Mouse (Mus musculus) ES-CJ7 (cell line): ENCODE results near the gene Taf9.
A peak's percentile ranks its signal among the peaks of the same experiment; 100 is the strongest.

Source experiments
- DNase-seq: peaks from one replicate; pipeline ENCODE4 v3.0.0; 2011; ENCODE audit warnings: low read depth, low spot score

The Taf9 gene

DNA sequence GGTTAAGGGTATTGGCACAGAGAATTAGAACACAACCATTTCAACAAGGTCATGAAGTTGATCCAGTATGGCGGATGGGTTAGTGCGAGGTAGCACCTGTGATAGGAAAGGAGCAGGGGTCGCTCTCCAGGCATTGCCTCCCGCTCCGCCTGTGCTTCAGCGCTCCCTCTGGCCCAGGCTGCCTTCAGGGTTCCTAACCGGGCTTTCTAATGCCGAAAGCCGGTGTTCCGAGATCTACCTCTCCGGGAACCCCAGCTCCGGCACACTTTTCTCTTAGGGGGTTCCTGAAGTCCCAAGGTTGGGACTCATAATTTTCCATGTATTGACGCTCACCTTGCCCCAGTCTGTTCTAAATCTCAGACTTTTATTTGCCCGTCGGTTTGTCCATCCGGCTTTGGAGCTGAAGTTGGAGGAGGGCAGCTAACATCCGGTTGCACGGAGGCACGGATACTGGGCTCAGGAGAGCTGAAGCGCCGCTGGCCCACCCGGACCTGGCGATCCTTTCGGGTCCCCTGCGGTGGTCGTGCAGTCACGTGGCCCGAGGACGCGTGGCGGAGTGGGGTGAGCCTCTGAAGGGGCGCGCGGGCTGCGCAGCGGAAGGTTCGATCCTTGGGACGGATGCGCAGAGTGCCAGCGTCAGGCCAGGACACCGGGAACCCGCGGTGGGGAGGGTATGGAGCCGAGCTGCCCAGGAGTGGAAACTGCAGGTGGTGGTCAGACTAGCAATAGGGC, 18.1 kb downstream of the Taf9 start, which contains the start of gene Ccdc125:
Gene Ccdc125 (plus strand): TSS at position 427 of the 732 bp plus-strand sequence.
- DNase-seq = peak; percentile 59

DNA sequence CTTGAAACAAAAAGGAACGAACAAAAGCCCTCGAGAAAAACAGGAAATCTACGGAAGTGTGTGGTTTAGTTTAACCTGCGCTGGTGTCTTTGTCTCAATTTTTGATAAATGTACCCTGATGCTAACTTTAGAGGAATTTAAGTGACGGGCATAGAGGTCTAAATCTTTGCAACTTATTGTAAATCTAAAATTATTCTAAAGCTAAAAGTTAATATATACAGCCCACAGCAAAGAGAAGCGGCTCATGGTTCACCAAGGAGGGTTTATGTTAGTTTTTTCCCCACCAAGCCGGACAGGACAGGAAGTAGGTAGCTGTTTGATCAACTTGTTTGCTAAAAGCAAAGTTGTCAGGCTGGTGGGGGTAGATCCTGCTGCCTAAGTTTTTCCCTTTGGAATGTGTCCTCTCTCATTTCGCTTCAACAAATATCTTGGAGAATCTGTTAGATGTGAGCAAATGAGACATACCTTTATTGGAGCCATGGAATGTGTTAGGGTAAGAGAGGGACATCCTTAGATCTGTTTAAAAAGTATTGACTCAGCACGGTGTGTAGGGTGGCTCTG, 18.9 kb downstream of the Taf9 start:
- DNase-seq = no peak

DNA sequence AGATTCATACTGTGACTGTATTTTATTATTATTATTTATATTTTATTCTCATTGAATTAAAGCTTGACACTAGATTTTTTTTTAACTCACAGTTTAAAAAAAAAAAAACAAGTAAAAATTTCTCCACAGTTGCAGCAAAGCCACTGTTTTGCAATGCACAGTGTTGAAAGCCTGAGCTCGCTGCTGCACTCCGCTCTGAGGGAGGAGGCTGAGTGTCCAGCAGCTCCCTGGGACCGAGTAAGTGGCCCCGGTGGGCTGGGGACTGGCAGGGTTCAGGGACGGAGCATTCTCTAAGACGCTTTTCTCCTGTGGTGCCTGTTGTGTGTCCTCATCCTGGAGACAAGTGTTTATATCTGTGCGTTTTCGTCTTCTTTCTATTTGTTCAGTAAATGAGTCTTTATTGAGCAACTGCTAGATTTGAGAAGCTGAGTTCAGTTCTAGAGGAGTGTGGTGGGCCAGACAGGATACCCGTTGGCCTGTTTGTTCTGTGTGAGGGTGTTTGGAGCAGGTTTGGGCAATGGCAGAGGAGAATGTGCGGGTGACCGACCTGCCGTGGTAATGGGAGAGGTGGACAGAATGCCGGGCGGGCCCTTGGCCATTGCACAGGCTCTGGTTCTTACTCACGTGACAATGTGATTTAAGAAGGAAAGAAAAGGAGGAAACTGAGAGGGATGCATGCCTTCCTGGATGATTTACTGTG, 24.7 kb downstream of the Taf9 start:
- DNase-seq = no peak

DNA sequence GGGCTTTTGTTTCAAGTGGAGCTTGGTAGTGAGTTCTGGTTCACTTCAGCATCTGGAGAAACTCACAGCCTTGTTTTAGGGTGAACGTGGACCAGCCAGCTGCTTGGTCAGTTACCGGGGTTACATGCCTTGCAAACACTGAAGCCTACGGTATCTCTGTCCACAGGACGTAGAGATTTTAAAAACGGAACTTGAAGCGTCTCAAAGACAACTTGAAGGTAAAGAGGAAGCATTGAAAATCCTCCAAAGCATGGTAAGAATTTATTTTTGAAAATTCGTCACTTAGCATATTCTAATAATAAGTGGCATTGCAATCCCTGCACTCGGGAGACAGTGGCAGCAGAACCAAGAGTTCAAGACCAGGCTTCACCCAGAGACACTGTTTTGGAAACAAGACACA, 30.2 kb downstream of the Taf9 start:
- no peak for DNase-seq

DNA sequence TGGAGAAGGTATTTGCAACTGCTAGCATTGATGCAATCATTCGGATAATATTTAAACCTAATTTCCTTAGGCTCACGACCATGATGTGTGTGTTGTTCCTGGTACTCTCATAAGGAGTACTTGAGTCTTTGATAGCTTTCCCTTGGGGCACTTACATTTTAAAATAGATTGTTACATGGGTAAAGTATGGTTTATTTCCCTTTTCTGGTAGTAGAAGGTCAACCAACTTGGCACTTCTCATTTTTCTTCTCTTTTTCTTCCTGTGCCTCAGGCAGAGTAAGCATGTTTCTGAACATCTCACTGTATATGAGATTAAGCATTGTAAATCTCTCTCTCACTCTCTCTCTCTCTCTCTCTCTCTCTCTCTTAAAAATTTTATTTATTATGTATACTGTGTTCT, 31.5 kb downstream of the Taf9 start:
- DNase-seq = no peak

DNA sequence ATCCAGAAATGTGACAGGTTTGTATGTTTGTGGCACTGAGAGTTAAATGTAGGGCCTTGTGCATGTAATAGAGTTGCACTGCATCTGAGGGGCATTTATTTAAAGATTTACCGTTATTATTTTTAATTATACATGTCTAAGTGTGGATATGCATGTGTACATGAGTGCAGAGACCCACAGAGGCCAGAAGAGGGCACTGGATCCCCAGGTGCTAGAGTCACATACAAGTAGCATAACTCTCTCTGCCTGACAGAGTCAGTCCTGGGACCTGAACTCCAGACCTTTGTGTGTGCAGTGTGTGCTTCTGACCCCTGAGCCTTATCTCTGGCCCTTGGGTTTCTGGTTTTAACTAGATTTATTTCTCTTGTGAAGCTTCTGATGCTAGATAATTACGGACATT, 33.0 kb downstream of the Taf9 start:
- peak; percentile 59 for DNase-seq

DNA sequence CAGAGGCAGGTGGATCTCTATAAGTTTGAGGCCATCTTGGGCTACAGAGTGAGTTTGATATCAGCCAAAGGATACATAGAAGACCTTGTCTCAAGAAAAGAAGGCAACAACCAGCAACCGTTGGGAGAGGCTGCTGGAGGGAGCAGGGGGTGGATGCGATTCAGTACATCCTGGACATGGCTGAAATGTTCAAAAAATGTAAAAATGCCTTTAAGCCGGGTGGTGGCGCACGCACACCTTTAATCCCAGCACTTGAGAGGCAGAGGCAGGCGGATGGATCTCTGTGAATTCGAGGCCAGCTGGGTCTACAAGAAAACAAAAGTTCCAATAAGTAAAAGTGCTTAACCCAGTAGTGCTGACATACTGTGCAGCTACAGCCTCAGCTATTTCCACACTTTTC, 36.1 kb downstream of the Taf9 start:
- DNase-seq = peak; percentile 65

DNA sequence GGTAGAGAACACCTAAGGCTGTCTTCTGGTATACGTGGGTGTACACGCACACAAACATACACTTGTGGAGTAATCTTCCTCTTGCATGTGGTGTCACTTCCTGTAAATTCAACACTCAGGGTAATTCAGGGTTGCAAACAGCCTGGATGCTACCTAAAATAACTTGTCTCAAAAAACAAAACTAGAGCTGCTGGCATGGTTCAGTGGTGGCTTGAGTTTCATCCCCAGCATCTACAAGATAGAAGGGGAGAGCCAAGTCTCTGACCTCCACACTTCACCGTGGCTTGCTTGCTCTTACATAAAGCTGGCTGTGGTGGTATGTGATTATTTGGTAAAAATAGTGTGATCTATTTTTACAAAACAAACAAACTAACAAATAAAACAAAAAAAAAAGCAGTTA, 46.2 kb downstream of the Taf9 start:
- no peak for DNase-seq

DNA sequence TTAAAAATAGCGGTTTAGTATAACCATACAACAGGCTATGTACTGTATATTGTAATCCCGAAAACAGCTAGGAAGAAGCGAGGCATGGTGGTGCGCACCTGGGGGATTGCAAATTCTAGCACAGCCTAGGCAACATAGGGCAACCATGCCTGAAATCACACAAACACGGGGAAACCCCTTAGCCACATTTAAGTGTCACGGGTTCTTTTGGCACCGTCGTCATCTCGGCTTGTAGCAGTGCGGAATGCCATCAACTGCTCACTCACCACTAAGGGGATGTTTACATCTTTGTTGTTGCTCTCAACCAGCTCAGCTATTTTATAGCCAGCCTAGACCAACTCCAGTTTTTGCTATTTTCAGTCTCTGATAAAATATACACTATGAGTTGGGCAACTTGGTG, 47.5 kb downstream of the Taf9 start:
- no peak for DNase-seq

DNA sequence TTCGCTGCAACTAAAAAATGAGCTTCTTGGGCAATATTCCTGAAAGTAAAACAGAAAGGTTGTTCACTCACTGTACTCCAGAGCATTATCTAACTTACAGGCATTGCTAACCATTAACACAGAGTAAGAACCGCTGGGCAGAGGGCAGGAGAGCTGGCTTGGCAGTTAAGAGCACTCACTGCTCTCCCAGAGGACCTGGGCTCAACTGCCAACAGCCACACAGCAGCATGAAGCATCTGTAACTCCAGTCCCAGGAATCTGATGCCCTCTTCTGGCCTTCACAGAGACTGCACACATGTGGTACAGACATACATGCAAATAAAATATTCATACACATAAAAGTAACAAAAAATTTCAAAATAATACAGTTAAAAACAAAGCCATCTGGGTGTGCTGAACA, 52.1 kb downstream of the Taf9 start:
- DNase-seq = peak; percentile 53
